8 mouse cellular contexts compared by ENCODE assay signal in the genomic region with DNA sequence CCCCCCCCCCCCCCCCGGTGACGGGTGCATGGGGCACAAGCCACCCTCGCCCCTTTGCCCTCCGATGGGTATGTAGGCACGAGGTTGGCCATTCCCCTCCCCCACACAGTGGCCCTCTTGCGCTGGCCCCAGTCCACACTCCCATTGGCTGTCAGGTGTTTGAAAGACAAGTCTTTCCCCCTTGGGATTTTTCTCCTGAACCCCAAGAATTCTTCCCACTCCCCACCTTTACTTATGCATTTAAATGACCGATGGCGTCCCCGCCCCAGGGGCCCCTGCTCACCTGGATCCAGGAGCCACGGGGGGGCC. TPM values are rescaled to one million over a fixed set of nuclear protein-coding genes. Genes with fewer than 3 reads are reported as not detected.
A peak's percentile ranks its signal among the peaks of the same experiment; 100 is the strongest.
DNase-seq lines count a peak whose midpoint lies in the region; ATAC-seq and TF ChIP-seq lines count a peak whose summit lies in the region.

No protein-coding gene starts in this region.

- H3K36me3 ChIP-seq in heart, adult 2 months (ENCODE audit: control insufficient read depth, insufficient read depth, low read length): peaks cover 3% of the 10 kb centered on the region; the same call in 1 of the 2 replicates
- peaks cover 39% of the 10 kb centered on the region for H3K36me3 ChIP-seq in embryonic facial prominence, embryonic 10.5 days (replicated peaks)
- 0 out of 2 replicates have a peak, but pooled peaks cover 6% of the 10 kb centered on the region for H3K36me3 ChIP-seq in hindbrain, embryonic 11.5 days (ENCODE audit: control insufficient read depth, insufficient read depth, low read length)
- peaks cover 40% of the 10 kb centered on the region for H3K36me3 ChIP-seq in limb, embryonic 10.5 days
- H3K36me3 ChIP-seq in midbrain, embryonic 11.5 days (ENCODE audit: control insufficient read depth, insufficient read depth, low read length): peaks cover 9% of the 10 kb centered on the region

- peak overlapping the region; percentile 75 for H3K4me3 ChIP-seq in heart, adult 2 months
- H3K4me3 ChIP-seq in embryonic facial prominence, embryonic 10.5 days: peak overlapping the region; percentile 99
- peak overlapping the region; percentile 100 for H3K4me3 ChIP-seq in hindbrain, embryonic 11.5 days (ENCODE audit: low read depth, low read length)
- H3K4me3 ChIP-seq in limb, embryonic 10.5 days: peak overlapping the region; percentile 99
- peak overlapping the region; percentile 99 for H3K4me3 ChIP-seq in midbrain, embryonic 11.5 days (ENCODE audit: low read depth, low read length)

- intact Hi-C loops in heart, adult 2 months (cut with DNase I): no loop called here

- ATAC-seq in hindbrain, embryonic 11.5 days (ENCODE audit: low FRiP score): peak; percentile 18; the same call in 1 of the 2 replicates
- ATAC-seq in midbrain, embryonic 11.5 days (ENCODE audit: low FRiP score): no peak; the same call in 1 of the 2 replicates

- no peaks in the 10 kb centered on the region for H3K9me3 ChIP-seq in embryonic facial prominence, embryonic 10.5 days
- H3K9me3 ChIP-seq in hindbrain, embryonic 11.5 days (ENCODE audit: control insufficient read depth, low read length): no peaks in the 10 kb centered on the region
- H3K9me3 ChIP-seq in limb, embryonic 10.5 days (replicated peaks): no peaks in the 10 kb centered on the region
- H3K9me3 ChIP-seq in midbrain, embryonic 11.5 days (ENCODE audit: control insufficient read depth, low read length): no peaks in the 10 kb centered on the region

- H3K79me2 ChIP-seq in heart, adult 2 months (replicated peaks; ENCODE audit: control insufficient read depth, insufficient read depth, low read length): peaks cover 2% of the 10 kb centered on the region

- TF ChIP-seq EP300 in heart, adult 2 months (IDR thresholded peaks at IDR 0.05; ENCODE audit: insufficient read depth, low read depth, low read length): no peak

- peak overlapping the region; percentile 99 for H3K9ac ChIP-seq in heart, adult 2 months (ENCODE audit: low read depth, low read length)
- H3K9ac ChIP-seq in hindbrain, embryonic 11.5 days (ENCODE audit: low read depth, low read length): peak overlapping the region; percentile 97
- peak overlapping the region; percentile 99 for H3K9ac ChIP-seq in midbrain, embryonic 11.5 days (ENCODE audit: low read length)

- no peaks in the 10 kb centered on the region for H3K27me3 ChIP-seq in heart, adult 2 months (ENCODE audit: control insufficient read depth, insufficient read depth, low read length)
- no peaks in the 10 kb centered on the region for H3K27me3 ChIP-seq in embryonic facial prominence, embryonic 10.5 days (replicated peaks; ENCODE audit: low read depth, poor library complexity, severe bottlenecking)
- no peaks in the 10 kb centered on the region for H3K27me3 ChIP-seq in hindbrain, embryonic 11.5 days (ENCODE audit: control insufficient read depth, insufficient read depth, low read length)
- H3K27me3 ChIP-seq in limb, embryonic 10.5 days (ENCODE audit: low read depth, poor library complexity, severe bottlenecking): no peaks in the 10 kb centered on the region
- no peaks in the 10 kb centered on the region for H3K27me3 ChIP-seq in midbrain, embryonic 11.5 days (ENCODE audit: control insufficient read depth, insufficient read depth, low read length)

- peak overlapping the region; percentile 95 for H3K4me2 ChIP-seq in hindbrain, embryonic 11.5 days (replicated peaks; ENCODE audit: low read depth, low read length)
- peak overlapping the region; percentile 97 for H3K4me2 ChIP-seq in midbrain, embryonic 11.5 days

- no peak for TF ChIP-seq POLR2A in heart, adult 2 months (IDR thresholded peaks at IDR 0.05; ENCODE audit: insufficient read depth, low read depth, low read length)

- no peak for DNase-seq in heart, adult 2 months
- DNase-seq in heart, adult 9 months (ENCODE audit: low spot score in 2 of 2): no peak
- peak; percentile 87 for DNase-seq in Muller cell, postnatal 12 days (ENCODE audit: inconsistent ontology term)
- DNase-seq in embryonic facial prominence, embryonic 10.5 days (ENCODE audit: low spot score): no peak
- peak; percentile 80 for DNase-seq in hindbrain, embryonic 11.5 days (ENCODE audit: low spot score)
- DNase-seq in limb, embryonic 10.5 days (ENCODE audit: low spot score): no peak
- DNase-seq in midbrain, embryonic 11.5 days (ENCODE audit: low spot score, missing footprints): peak; percentile 96
- DNase-seq in testis, postnatal 10 days (ENCODE audit: low spot score): peak; percentile 84

- H3K4me1 ChIP-seq in heart, adult 2 months (ENCODE audit: control insufficient read depth, insufficient read depth, low read length): peaks cover 3% of the 10 kb centered on the region
- peaks cover 24% of the 10 kb centered on the region for H3K4me1 ChIP-seq in embryonic facial prominence, embryonic 10.5 days
- H3K4me1 ChIP-seq in hindbrain, embryonic 11.5 days (replicated peaks; ENCODE audit: control insufficient read depth, insufficient read depth, low read length): peaks cover 6% of the 10 kb centered on the region
- peaks cover 24% of the 10 kb centered on the region for H3K4me1 ChIP-seq in limb, embryonic 10.5 days
- H3K4me1 ChIP-seq in midbrain, embryonic 11.5 days (ENCODE audit: control insufficient read depth, insufficient read depth, low read length): peaks cover 19% of the 10 kb centered on the region

- 0% methylated on average over 10 of the region's 10 CpGs for WGBS in heart, adult 2 months
- WGBS in embryonic facial prominence, embryonic 10.5 days: 2% methylated on average over 9 of the region's 10 CpGs
- WGBS in hindbrain, embryonic 11.5 days: 2% methylated on average over 8 of the region's 10 CpGs
- WGBS in limb, embryonic 10.5 days: 2% methylated on average over 9 of the region's 10 CpGs
- WGBS in midbrain, embryonic 11.5 days: 3% methylated on average over 8 of the region's 10 CpGs

- no peak for TF ChIP-seq CTCF in heart, adult 2 months (IDR thresholded peaks at IDR 0.05)

- H3K27ac ChIP-seq in heart, adult 2 months: peak overlapping the region; percentile 98
- peak overlapping the region; percentile 100 for H3K27ac ChIP-seq in embryonic facial prominence, embryonic 10.5 days (replicated peaks)
- peak overlapping the region; percentile 100 for H3K27ac ChIP-seq in hindbrain, embryonic 11.5 days (ENCODE audit: low read depth, low read length)
- H3K27ac ChIP-seq in limb, embryonic 10.5 days: peak overlapping the region; percentile 100
- peak overlapping the region; percentile 100 for H3K27ac ChIP-seq in midbrain, embryonic 11.5 days (ENCODE audit: low read depth, low read length)

RNA-seq across cellular contexts. Expression of a gene that starts 0.6 kb away (rescaled TPM):
- total RNA-seq in heart, adult 2 months (2021): 10 to 100 TPM; 67.6 to 71.1 TPM
- 78.9 and 118 TPM in 2 replicates for polyA plus RNA-seq in heart, adult 2 months (2012; rRNA removed)
- 141 and 144 TPM in 2 replicates for polyA plus RNA-seq in embryonic facial prominence, embryonic 10.5 days (2016; fragmentation: Nextera tagmentation; extraction: Ambion mirVana)
- 113 and 159 TPM in 2 replicates for polyA plus RNA-seq in hindbrain, embryonic 11.5 days (2014; fragmentation: Nextera tagmentation; extraction: Ambion mirVana)
- polyA plus RNA-seq in limb, embryonic 10.5 days (2016; fragmentation: Nextera tagmentation; extraction: Ambion mirVana): 140 and 145 TPM in 2 replicates
- polyA plus RNA-seq in midbrain, embryonic 11.5 days (2014; fragmentation: Nextera tagmentation; extraction: Ambion mirVana): 98.7 and 99.2 TPM in 2 replicates

RNA-seq across cellular contexts. Expression of a gene that starts 2.5 kb away (rescaled TPM):
- 1 to 10 TPM; 4.0 to 7.5 TPM for total RNA-seq in heart, adult 2 months (2021)
- 12.2 and 21.3 TPM in 2 replicates for polyA plus RNA-seq in heart, adult 2 months (2012; rRNA removed)
- 4.2 and 4.8 TPM in 2 replicates for polyA plus RNA-seq in embryonic facial prominence, embryonic 10.5 days (2016; fragmentation: Nextera tagmentation; extraction: Ambion mirVana)
- 8.6 and 13.8 TPM in 2 replicates for polyA plus RNA-seq in hindbrain, embryonic 11.5 days (2014; fragmentation: Nextera tagmentation; extraction: Ambion mirVana)
- 4.2 and 5.3 TPM in 2 replicates for polyA plus RNA-seq in limb, embryonic 10.5 days (2016; fragmentation: Nextera tagmentation; extraction: Ambion mirVana)
- 8.0 and 9.5 TPM in 2 replicates for polyA plus RNA-seq in midbrain, embryonic 11.5 days (2014; fragmentation: Nextera tagmentation; extraction: Ambion mirVana)

RNA-seq across cellular contexts. Expression of a gene that starts 21.3 kb away (rescaled TPM):
- total RNA-seq in heart, adult 2 months (2021): 1 to 10 TPM; 2.1 to 2.3 TPM
- 2.3 and 7.6 TPM in 2 replicates for polyA plus RNA-seq in heart, adult 2 months (2012; rRNA removed)
- 0.17 and 0.28 TPM in 2 replicates for polyA plus RNA-seq in embryonic facial prominence, embryonic 10.5 days (2016; fragmentation: Nextera tagmentation; extraction: Ambion mirVana)
- not detected in 2 replicates for polyA plus RNA-seq in hindbrain, embryonic 11.5 days (2014; fragmentation: Nextera tagmentation; extraction: Ambion mirVana)
- 0.18 and 0.40 TPM in 2 replicates for polyA plus RNA-seq in limb, embryonic 10.5 days (2016; fragmentation: Nextera tagmentation; extraction: Ambion mirVana)
- not detected in 2 replicates for polyA plus RNA-seq in midbrain, embryonic 11.5 days (2014; fragmentation: Nextera tagmentation; extraction: Ambion mirVana)

RNA-seq across cellular contexts. Expression of a gene that starts 29.7 kb away (rescaled TPM):
- total RNA-seq in heart, adult 2 months (2021): under 1 TPM; 0.20 to 0.29 TPM
- 0.79 and 3.2 TPM in 2 replicates for polyA plus RNA-seq in heart, adult 2 months (2012; rRNA removed)
- polyA plus RNA-seq in embryonic facial prominence, embryonic 10.5 days (2016; fragmentation: Nextera tagmentation; extraction: Ambion mirVana): 0.31 and 0.69 TPM in 2 replicates
- 0.26 and 0.32 TPM in 2 replicates for polyA plus RNA-seq in hindbrain, embryonic 11.5 days (2014; fragmentation: Nextera tagmentation; extraction: Ambion mirVana)
- 0.31 and 0.66 TPM in 2 replicates for polyA plus RNA-seq in limb, embryonic 10.5 days (2016; fragmentation: Nextera tagmentation; extraction: Ambion mirVana)
- 0.19 and 0.33 TPM in 2 replicates for polyA plus RNA-seq in midbrain, embryonic 11.5 days (2014; fragmentation: Nextera tagmentation; extraction: Ambion mirVana)

RNA-seq across cellular contexts. Expression of a gene that starts 31.0 kb away (rescaled TPM):
- total RNA-seq in heart, adult 2 months (2021): 1 to 10 TPM; 1.6 to 2.2 TPM
- polyA plus RNA-seq in heart, adult 2 months (2012; rRNA removed): 8.9 and 19.1 TPM in 2 replicates
- 0.52 and 0.55 TPM in 2 replicates for polyA plus RNA-seq in embryonic facial prominence, embryonic 10.5 days (2016; fragmentation: Nextera tagmentation; extraction: Ambion mirVana)
- polyA plus RNA-seq in hindbrain, embryonic 11.5 days (2014; fragmentation: Nextera tagmentation; extraction: Ambion mirVana): 0.29 and 0.94 TPM in 2 replicates
- 0.18 and 0.51 TPM in 2 replicates for polyA plus RNA-seq in limb, embryonic 10.5 days (2016; fragmentation: Nextera tagmentation; extraction: Ambion mirVana)
- 0.25 and 0.38 TPM in 2 replicates for polyA plus RNA-seq in midbrain, embryonic 11.5 days (2014; fragmentation: Nextera tagmentation; extraction: Ambion mirVana)

Comparison
In these comparisons a context has a peak if more than half of its experiments do, and no peak if none do; other contexts are left out.
1. DNase-seq: peak in Muller cell, postnatal 12 days (single experiment), hindbrain, embryonic 11.5 days (single experiment), midbrain, embryonic 11.5 days (single experiment) and testis, postnatal 10 days (single experiment); none in heart, adult 2 months (0 of 2), heart, adult 9 months (0 of 2), embryonic facial prominence, embryonic 10.5 days (single experiment) and limb, embryonic 10.5 days (single experiment).
2. Peak in every context shown above with its lines, with median percentiles within 50 percentile points of each other: H3K27ac ChIP-seq, H3K4me3 ChIP-seq and H3K9ac ChIP-seq.